Mouse (Mus musculus): ENCODE data around the gene Cetn4.

DNA sequence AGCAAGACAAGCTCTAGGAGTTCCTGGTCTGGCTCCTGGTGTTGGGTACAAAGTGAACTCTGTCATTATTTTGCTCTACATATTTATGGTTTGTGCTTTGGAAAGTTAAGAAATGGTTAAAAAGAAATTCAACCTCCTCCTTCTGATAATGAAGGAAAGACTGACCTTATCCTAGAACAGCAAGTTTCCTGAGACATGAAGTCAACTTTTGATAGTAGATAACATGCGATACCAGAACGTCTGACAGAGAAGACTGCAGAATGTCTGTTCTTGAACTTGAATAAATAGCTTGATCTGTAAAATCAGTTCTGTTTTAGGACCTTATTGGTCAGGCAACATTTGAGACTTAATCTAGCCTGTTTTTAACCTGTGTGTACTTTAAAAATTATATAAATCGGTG, 14.1 kb upstream of the Cetn4 start:
- TF ChIP-seq CTCF (IDR thresholded peaks at IDR 0.05): no peak
- no peak for TF ChIP-seq EP300 (IDR thresholded peaks at IDR 0.05; ENCODE audit: insufficient read depth, low read depth, low read length)
- TF ChIP-seq POLR2A (IDR thresholded peaks at IDR 0.05; ENCODE audit: insufficient read depth, low read depth, low read length): no peak

Measured in heart, adult 2 months (tissue).